Mouse (Mus musculus): ENCODE data around the gene Gba2. TPM values are rescaled to one million over a fixed set of nuclear protein-coding genes. Genes with fewer than 3 reads are reported as not detected.
"Not testable (repeated sequence)": the region's sequence is repeated elsewhere in the genome, so short reads cannot be mapped to it uniquely, and the experiment has no call there.

The Gba2 gene
- polyA plus RNA-seq, 1 experiment from 2014 or later: 19.3 TPM

DNA sequence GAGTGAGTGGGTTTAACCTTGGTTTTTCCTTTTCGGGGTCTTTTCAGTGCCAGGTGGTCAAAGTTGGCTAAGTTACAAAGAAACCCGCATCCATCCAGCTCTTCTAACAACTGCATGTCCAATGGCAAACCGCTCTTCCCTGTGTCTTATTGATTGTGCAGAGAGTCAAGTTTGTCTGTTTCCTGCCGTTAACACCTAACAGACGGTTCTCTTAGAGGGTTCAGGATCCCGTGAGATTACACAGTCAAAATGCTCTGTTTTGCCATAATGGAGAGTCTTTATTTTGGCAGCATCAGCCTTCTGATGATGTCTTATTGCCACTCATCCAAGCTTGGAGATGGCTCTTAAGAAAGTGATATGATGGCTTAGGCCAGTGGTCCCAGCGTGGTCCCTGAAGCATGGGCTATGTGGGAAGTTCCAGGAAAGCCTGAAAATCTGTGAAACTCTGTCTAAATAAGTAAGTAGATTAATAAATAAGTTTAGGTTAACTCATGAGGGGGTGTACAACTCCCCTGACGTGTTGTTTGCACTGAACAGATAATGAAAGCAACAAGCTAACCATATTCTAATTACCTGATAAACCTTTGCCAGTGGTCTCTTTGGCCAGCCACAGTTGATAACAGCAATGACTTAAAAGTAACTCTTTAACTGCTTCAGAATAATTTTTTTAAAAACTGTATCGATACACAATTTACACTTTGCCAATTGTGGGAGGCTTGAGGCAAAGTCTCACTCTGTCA, 21.7 kb upstream of the Gba2 start:
- no peak overlapping the region for H3K4me3 ChIP-seq (ENCODE audit: low read depth, low read length)
- no peaks in the 10 kb centered on the region for H3K9me3 ChIP-seq (ENCODE audit: low read depth, low read length)
- ATAC-seq (ENCODE audit: insufficient read depth) (no peak), DNase-seq (no peak)
- H3K36me3 ChIP-seq (ENCODE audit: insufficient read depth): no peaks in the 10 kb centered on the region
- WGBS: 67% methylated on average over 9 of the region's 9 CpGs
- H3K4me1 ChIP-seq (ENCODE audit: insufficient read depth): no peaks in the 10 kb centered on the region
- H3K27ac ChIP-seq (ENCODE audit: low read depth): no peak overlapping the region
- no peaks in the 10 kb centered on the region for H3K27me3 ChIP-seq (ENCODE audit: insufficient read depth, low read length)
- no peak overlapping the region for H3K4me2 ChIP-seq
- no peak overlapping the region for H3K9ac ChIP-seq
- TF ChIP-seq CTCF (IDR thresholded peaks at IDR 0.05; ENCODE audit: low read depth): no peak

DNA sequence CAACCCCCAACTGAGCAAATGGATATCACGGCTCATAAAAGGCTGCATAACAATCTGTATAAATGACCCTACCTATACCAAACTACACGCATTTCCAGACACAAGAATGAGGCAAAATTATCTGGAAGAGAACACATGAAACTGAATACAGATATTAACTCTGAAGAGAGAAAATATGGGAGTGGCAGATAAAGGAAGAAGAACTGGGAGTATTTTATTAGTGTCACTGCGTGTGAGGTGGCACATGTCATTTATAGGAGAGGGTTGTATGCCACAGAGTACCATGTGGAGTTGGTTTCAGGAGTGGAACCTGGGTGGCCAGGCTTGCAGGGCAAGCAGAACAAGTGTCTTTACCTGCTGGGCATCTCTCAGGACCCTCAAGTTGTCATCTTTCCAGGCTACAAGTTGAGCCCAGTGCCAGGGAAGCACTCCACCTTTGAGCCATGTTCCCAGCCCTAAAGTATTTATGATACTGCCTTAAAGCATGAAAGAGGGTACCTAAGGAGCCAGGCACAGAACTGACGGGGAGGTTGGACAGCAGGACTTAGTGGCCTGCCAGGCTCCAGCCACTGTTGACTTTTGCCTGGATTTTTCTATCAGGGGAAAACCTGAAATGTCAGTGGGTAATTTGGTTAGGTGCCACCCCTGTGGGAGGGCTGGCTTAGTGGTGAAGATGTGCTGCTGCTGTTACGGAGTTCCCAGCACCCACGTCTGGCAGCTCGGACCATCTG, 20.1 kb upstream of the Gba2 start:
- Histone ChIP-seq H3K9ac (no peak overlapping the region), H3K4me3 (ENCODE audit: low read depth, low read length) (no peak overlapping the region), H3K27ac (ENCODE audit: low read depth) (no peak overlapping the region), H3K4me1 (ENCODE audit: insufficient read depth) (no peaks in the 10 kb centered on the region), H3K4me2 (no peak overlapping the region), H3K9me3 (ENCODE audit: low read depth, low read length) (no peaks in the 10 kb centered on the region), H3K27me3 (ENCODE audit: insufficient read depth, low read length) (no peaks in the 10 kb centered on the region), H3K36me3 (ENCODE audit: insufficient read depth) (no peaks in the 10 kb centered on the region)
- ATAC-seq (ENCODE audit: insufficient read depth): no peak
- WGBS: 72% methylated on average over 7 of the region's 7 CpGs
- no peak for TF ChIP-seq CTCF (IDR thresholded peaks at IDR 0.05; ENCODE audit: low read depth)
- DNase-seq: no peak

DNA sequence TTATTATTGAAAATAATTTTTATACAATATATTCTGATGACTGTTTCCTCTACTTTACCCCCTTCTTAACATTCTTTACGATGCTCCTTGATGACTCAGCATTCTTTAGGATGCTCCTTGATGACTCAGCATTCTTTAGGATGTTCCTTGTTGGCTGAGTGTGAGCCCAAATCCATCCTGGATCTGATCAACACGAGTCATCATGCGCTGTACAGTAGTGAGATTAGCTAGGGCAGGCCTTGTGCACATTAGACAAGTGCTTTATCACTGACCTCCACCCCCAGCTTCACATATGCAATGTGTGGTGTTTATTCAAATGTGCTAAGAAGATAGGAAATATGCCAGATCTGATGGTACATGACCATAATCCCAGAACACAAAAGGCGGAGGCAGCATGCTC, 19.5 kb upstream of the Gba2 start:
- WGBS: 77% methylated on average over 4 of the region's 4 CpGs
- no peak overlapping the region for H3K4me3 ChIP-seq (ENCODE audit: low read depth, low read length)
- no peak overlapping the region for H3K4me2 ChIP-seq
- TF ChIP-seq CTCF (IDR thresholded peaks at IDR 0.05; ENCODE audit: low read depth): no peak
- H3K9me3 ChIP-seq (ENCODE audit: low read depth, low read length): no peaks in the 10 kb centered on the region
- DNase-seq: no peak
- no peaks in the 10 kb centered on the region for H3K27me3 ChIP-seq (ENCODE audit: insufficient read depth, low read length)
- no peak overlapping the region for H3K27ac ChIP-seq (ENCODE audit: low read depth)
- no peaks in the 10 kb centered on the region for H3K4me1 ChIP-seq (ENCODE audit: insufficient read depth)
- H3K36me3 ChIP-seq (ENCODE audit: insufficient read depth): no peaks in the 10 kb centered on the region
- no peak overlapping the region for H3K9ac ChIP-seq
- no peak for ATAC-seq (ENCODE audit: insufficient read depth)

DNA sequence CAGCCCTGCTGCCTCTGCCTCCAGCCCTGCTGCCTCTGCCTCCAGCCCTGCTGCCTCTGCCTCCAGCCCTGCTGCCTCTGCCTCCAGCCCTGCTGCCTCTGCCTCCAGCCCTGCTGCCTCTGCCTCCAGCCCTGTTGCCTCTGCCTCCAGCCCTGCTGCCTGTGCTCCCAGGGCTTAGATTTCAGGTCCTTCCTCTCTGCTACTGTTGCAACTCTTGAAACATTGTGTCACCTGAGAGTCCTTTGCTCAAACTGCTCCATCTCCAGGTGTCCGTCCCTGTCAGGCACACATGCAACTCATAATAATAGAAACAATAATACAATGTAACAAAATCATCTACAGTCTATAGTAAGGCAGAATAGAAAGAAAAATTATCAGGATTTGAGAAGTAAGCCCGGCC, 17.9 kb upstream of the Gba2 start:
- not testable (repeated sequence) for ATAC-seq (ENCODE audit: insufficient read depth); H3K4me1 ChIP-seq (ENCODE audit: insufficient read depth); DNase-seq; H3K9me3 ChIP-seq (ENCODE audit: low read depth, low read length); H3K9ac ChIP-seq; H3K4me3 ChIP-seq (ENCODE audit: low read depth, low read length); H3K36me3 ChIP-seq (ENCODE audit: insufficient read depth); H3K27ac ChIP-seq (ENCODE audit: low read depth); H3K27me3 ChIP-seq (ENCODE audit: insufficient read depth, low read length); H3K4me2 ChIP-seq
- 75% methylated on average over 2 of the region's 2 CpGs for WGBS

DNA sequence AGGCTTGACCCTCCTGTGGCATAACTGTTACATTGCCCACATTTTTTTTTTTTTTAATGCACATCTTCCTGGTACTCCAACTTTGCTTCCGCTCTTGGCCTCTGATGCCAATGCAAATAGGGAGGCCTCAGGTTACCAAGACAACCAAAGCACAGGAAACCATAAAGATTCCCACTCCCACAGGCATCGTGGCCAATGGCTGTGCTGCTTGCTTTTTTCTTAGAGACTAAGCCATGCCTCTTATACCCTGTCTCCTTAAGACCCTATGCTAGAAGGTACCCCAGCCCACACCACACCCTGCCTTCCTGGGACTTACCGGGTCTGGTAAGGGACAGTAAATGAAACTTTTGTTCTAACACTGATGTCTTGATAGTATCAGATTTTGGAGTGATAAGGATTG, 14.8 kb upstream of the Gba2 start:
- H3K36me3 ChIP-seq (ENCODE audit: insufficient read depth): no peaks in the 10 kb centered on the region
- H3K9me3 ChIP-seq (ENCODE audit: low read depth, low read length): no peaks in the 10 kb centered on the region
- no peak for TF ChIP-seq CTCF (IDR thresholded peaks at IDR 0.05; ENCODE audit: low read depth)
- H3K4me3 ChIP-seq (ENCODE audit: low read depth, low read length): no peak overlapping the region
- ATAC-seq (ENCODE audit: insufficient read depth): no peak
- no peaks in the 10 kb centered on the region for H3K4me1 ChIP-seq (ENCODE audit: insufficient read depth)
- no peak overlapping the region for H3K27ac ChIP-seq (ENCODE audit: low read depth)
- no peak overlapping the region for H3K4me2 ChIP-seq
- no peaks in the 10 kb centered on the region for H3K27me3 ChIP-seq (ENCODE audit: insufficient read depth, low read length)
- WGBS: 51% methylated on average over 3 of the region's 3 CpGs
- no peak for DNase-seq
- H3K9ac ChIP-seq: no peak overlapping the region

DNA sequence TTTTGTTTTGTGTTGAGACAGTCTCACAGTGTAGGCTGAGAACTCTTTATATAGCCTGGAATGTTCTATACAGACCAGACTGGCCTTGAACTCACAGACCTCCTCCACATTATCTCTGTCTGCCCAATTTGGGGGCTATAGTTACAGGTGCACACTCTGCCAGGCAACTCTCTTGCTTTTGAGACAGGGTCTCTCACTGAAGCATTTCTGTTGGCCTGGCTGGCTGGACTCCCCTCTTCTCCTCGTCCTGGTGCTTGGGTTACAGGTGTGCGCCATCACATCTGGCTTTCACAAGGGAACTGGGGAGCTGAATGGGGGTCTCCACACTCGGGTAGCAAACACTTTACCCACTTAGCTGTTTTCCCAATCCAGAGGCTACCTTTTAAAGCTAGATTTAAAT, 13.3 kb upstream of the Gba2 start:
- no peak for TF ChIP-seq CTCF (IDR thresholded peaks at IDR 0.05; ENCODE audit: low read depth)
- Histone ChIP-seq H3K9me3 (ENCODE audit: low read depth, low read length) (no peaks in the 10 kb centered on the region), H3K36me3 (ENCODE audit: insufficient read depth) (no peaks in the 10 kb centered on the region), H3K9ac (no peak overlapping the region), H3K27me3 (ENCODE audit: insufficient read depth, low read length) (no peaks in the 10 kb centered on the region), H3K4me1 (ENCODE audit: insufficient read depth) (no peaks in the 10 kb centered on the region), H3K4me2 (no peak overlapping the region), H3K4me3 (ENCODE audit: low read depth, low read length) (no peak overlapping the region), H3K27ac (ENCODE audit: low read depth) (no peak overlapping the region)
- 66% methylated on average over 3 of the region's 3 CpGs for WGBS
- no peak for DNase-seq
- no peak for ATAC-seq (ENCODE audit: insufficient read depth)

DNA sequence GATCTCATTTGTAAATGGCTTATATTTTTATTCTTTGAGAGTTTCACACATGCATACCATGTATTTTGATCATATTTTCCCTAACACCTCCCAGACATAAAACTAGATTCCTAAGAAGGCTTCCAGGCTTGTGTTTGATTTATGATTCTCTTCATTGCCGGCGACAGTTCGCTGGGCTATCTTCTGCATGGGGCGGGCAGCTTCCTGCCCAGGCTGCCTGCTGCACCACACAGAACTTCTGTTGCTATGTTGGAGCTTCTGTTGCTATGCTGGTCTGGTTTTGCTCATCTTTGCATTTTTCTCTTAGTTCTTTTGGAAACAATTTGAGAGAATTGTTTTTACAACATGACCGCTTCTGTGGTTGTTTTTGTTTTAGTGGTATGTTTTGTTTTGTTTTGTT, 12.9 kb upstream of the Gba2 start:
- Histone ChIP-seq H3K36me3 (ENCODE audit: insufficient read depth) (no peaks in the 10 kb centered on the region), H3K9me3 (ENCODE audit: low read depth, low read length) (no peaks in the 10 kb centered on the region), H3K9ac (no peak overlapping the region), H3K4me3 (ENCODE audit: low read depth, low read length) (no peak overlapping the region), H3K4me1 (ENCODE audit: insufficient read depth) (no peaks in the 10 kb centered on the region), H3K4me2 (no peak overlapping the region), H3K27me3 (ENCODE audit: insufficient read depth, low read length) (no peaks in the 10 kb centered on the region), H3K27ac (ENCODE audit: low read depth) (no peak overlapping the region)
- ATAC-seq (ENCODE audit: insufficient read depth): no peak
- 61% methylated on average over 5 of the region's 5 CpGs for WGBS
- DNase-seq: no peak
- TF ChIP-seq CTCF (IDR thresholded peaks at IDR 0.05; ENCODE audit: low read depth): no peak

Data from lung, embryonic 14.5 days (tissue).